Mouse (Mus musculus) CH12.LX (cell line): ENCODE data around the gene Cfap54. TPM values are rescaled to one million over a fixed set of nuclear protein-coding genes. Genes with fewer than 3 reads are reported as not detected.

Experiments
- DNase-seq: peaks from one replicate; pipeline ENCODE4 v3.0.0-alpha.2; 2013; ENCODE audit errors: extremely low read depth
- H3K27ac ChIP-seq: 2 replicates; pipeline ENCODE4 v1.5.1; 2012; ENCODE audit warnings: low read depth, mild to moderate bottlenecking, control low read depth, moderate library complexity; ENCODE audit not compliant: insufficient read depth
- H3K27me3 ChIP-seq: replicated peaks from 2 replicates; pipeline ENCODE3; 2012; ENCODE audit warnings: inconsistent platforms
- H3K36me3 ChIP-seq, 2 experiments: replicated peaks in 1 of 2; 2 replicates each; pipeline versions ENCODE3 to v1.6.1; 2012; ENCODE audit warnings: inconsistent platforms in 1 of 2, low read length in 1 of 2, mild to moderate bottlenecking in 1 of 2, mixed read lengths in 1 of 2, moderate library complexity in 1 of 2; ENCODE audit not compliant: control insufficient read depth in 1 of 2, insufficient read depth in 1 of 2
- H3K4me1 ChIP-seq, 2 experiments: 2 replicates each; pipeline ENCODE4 v1.6.1; 2012; ENCODE audit warnings: inconsistent platforms in 1 of 2, moderate library complexity in 1 of 2; ENCODE audit not compliant: insufficient read depth in 2 of 2, control insufficient read depth in 1 of 2
- H3K4me2 ChIP-seq: 2 replicates; pipeline ENCODE4 v1.6.1; 2012; ENCODE audit warnings: low read depth, mild to moderate bottlenecking, control low read depth; ENCODE audit not compliant: poor library complexity, insufficient read depth, severe bottlenecking
- H3K4me3 ChIP-seq, 3 experiments: fragments of 150-350 bp in 1 of 3; sonication (generic) in 1 of 3; replicated peaks in 1 of 3; 2 replicates each; pipeline versions ENCODE3 to v1.5.1; 2011 to 2012; ENCODE audit warnings: low read depth in 2 of 3, low read length in 2 of 3, mild to moderate bottlenecking in 2 of 3, moderate library complexity in 2 of 3, control low read depth in 1 of 3, improper control_type of control experiment in 1 of 3, inconsistent platforms in 1 of 3, mixed read lengths in 1 of 3; ENCODE audit not compliant: poor library complexity in 1 of 3
- H3K79me2 ChIP-seq: replicated peaks from 2 replicates; pipeline ENCODE4 v1.6.1; 2012; ENCODE audit warnings: mild to moderate bottlenecking, moderate library complexity; ENCODE audit not compliant: control insufficient read depth, poor library complexity, insufficient read depth, severe bottlenecking; ENCODE audit errors: extremely low read depth
- H3K9ac ChIP-seq: 2 replicates; pipeline ENCODE4 v1.6.1; 2012; ENCODE audit warnings: low read depth, mild to moderate bottlenecking, control low read depth, moderate library complexity; ENCODE audit not compliant: insufficient read depth
- H3K9me3 ChIP-seq: replicated peaks from 2 replicates; pipeline ENCODE3; 2012; ENCODE audit warnings: low read length, inconsistent platforms, mixed read lengths
- CHD2 ChIP-seq: IDR thresholded peaks from 2 replicates; pipeline ENCODE4 v1.6.1; 2011; ENCODE audit warnings: low read length, improper control_type of control experiment
- CTCF ChIP-seq, 2 experiments: IDR thresholded peaks in 1 of 2; conservative IDR thresholded peaks in 1 of 2; 2 replicates each; pipeline ENCODE4 v1.5.1; 2011 to 2012; ENCODE audit warnings: low read depth in 2 of 2, low read length in 2 of 2, improper control_type of control experiment in 1 of 2, inconsistent platforms in 1 of 2, mild to moderate bottlenecking in 1 of 2, moderate library complexity in 1 of 2
- E2F4 ChIP-seq: IDR thresholded peaks from 2 replicates; pipeline ENCODE4 v1.6.1; 2011; ENCODE audit warnings: low read depth, low read length, improper control_type of control experiment; ENCODE audit not compliant: insufficient replicate concordance
- HCFC1 ChIP-seq: IDR thresholded peaks from 2 replicates; pipeline ENCODE4 v1.6.1; 2012; ENCODE audit warnings: low read depth, mild to moderate bottlenecking, inconsistent platforms, low read length, improper control_type of control experiment
- JUN ChIP-seq: IDR thresholded peaks from 2 replicates; pipeline ENCODE4 v1.6.1; 2011; ENCODE audit warnings: low read depth, mild to moderate bottlenecking, low read length, improper control_type of control experiment, moderate library complexity; ENCODE audit not compliant: insufficient read depth
- JUND ChIP-seq: conservative IDR thresholded peaks from 2 replicates; pipeline ENCODE4 v1.6.1; 2011; ENCODE audit warnings: low read depth, low read length, improper control_type of control experiment
- KAT2A ChIP-seq: IDR thresholded peaks from 2 replicates; pipeline ENCODE4 v1.6.1; 2012; ENCODE audit warnings: low read length, improper control_type of control experiment, inconsistent platforms; ENCODE audit not compliant: insufficient replicate concordance
- MAFK ChIP-seq: IDR thresholded peaks from 2 replicates; pipeline ENCODE4 v1.6.1; 2011; ENCODE audit warnings: low read length, improper control_type of control experiment; ENCODE audit not compliant: insufficient replicate concordance
- MAZ ChIP-seq: IDR thresholded peaks from 2 replicates; pipeline ENCODE4 v1.6.1; 2012; ENCODE audit warnings: low read depth, mild to moderate bottlenecking, inconsistent platforms, low read length, improper control_type of control experiment, moderate library complexity
- MYC ChIP-seq: IDR thresholded peaks from 2 replicates; pipeline ENCODE4 v1.6.1; 2011; ENCODE audit warnings: low read depth, mild to moderate bottlenecking, improper control_type of control experiment, low read length
- NELFE ChIP-seq: IDR thresholded peaks from 2 replicates; pipeline ENCODE4 v1.6.1; 2011; ENCODE audit warnings: low read depth, low read length, improper control_type of control experiment
- NRF1 ChIP-seq: IDR thresholded peaks from 2 replicates; pipeline ENCODE4 v1.6.1; 2014; ENCODE audit warnings: low read depth, mild to moderate bottlenecking, inconsistent platforms, low read length, improper control_type of control experiment, moderate library complexity
- RAD21 ChIP-seq: IDR thresholded peaks from 2 replicates; pipeline ENCODE4 v1.6.1; 2011; ENCODE audit warnings: low read depth, mild to moderate bottlenecking, low read length, improper control_type of control experiment, moderate library complexity
- SIN3A ChIP-seq: IDR thresholded peaks from 2 replicates; pipeline ENCODE4 v1.6.1; 2012; ENCODE audit warnings: low read length, improper control_type of control experiment, inconsistent platforms
- SMC3 ChIP-seq: IDR thresholded peaks from 2 replicates; pipeline ENCODE4 v1.6.1; 2011; ENCODE audit warnings: low read depth, low read length, improper control_type of control experiment
- UBTF ChIP-seq: IDR thresholded peaks from 2 replicates; pipeline ENCODE4 v1.6.1; 2012; ENCODE audit warnings: low read depth, mild to moderate bottlenecking, inconsistent platforms, low read length, improper control_type of control experiment, moderate library complexity
- ZC3H11A ChIP-seq: IDR thresholded peaks from 2 replicates; pipeline ENCODE4 v1.6.1; 2012; ENCODE audit warnings: low read depth, mild to moderate bottlenecking, inconsistent platforms, low read length, improper control_type of control experiment
- ZMIZ1 ChIP-seq: IDR thresholded peaks from 2 replicates; pipeline ENCODE4 v1.6.1; 2012; ENCODE audit warnings: low read depth, mild to moderate bottlenecking, inconsistent platforms, low read length, improper control_type of control experiment
- ZNF384 ChIP-seq: IDR thresholded peaks from 2 replicates; pipeline ENCODE4 v1.6.1; 2012; ENCODE audit warnings: low read depth, low read length, improper control_type of control experiment, inconsistent platforms
- dilution Hi-C: fragments of 300-500 bp; cut with MboI; formaldehyde crosslinking; loops from 2 replicates; pipeline ENCODE4 v1.14.3; 2020; ENCODE audit warnings: low sequenced_read_pairs; ENCODE audit not compliant: extremely low pct_unique_long_range_greater_than_20kb, extremely low pct_ligation_motif_present
- in situ Hi-C: fragments of 300-500 bp; cut with MboI; formaldehyde crosslinking; loops from 3 replicates; pipeline ENCODE4 v1.14.3; 2019; ENCODE audit warnings: low sequenced_read_pairs, low pct_ligation_motif_present, low pct_unique_long_range_greater_than_20kb, mixed read lengths
- polyA plus RNA-seq: library from polyadenylated mRNA; unstranded; fragments of >175 nt; gene quantifications from 2 replicates; pipeline ENCODE4 v1.2.1, GENCODE M21; 2012; ENCODE audit warnings: low read depth; ENCODE audit not compliant: insufficient read length
- total RNA-seq, 2 experiments: library from RNA; depleted of rRNA; stranded (reverse); fragments of 300-350 nt in 1 of 2; fragments of >200 nt in 1 of 2; gene quantifications; 2 replicates each; pipeline ENCODE4 v1.2.3; 2012 to 2014

The Cfap54 gene
- total and polyA plus RNA-seq, 3 experiments, result 0.38 to 1.3 (median 1.3) TPM

- Histone ChIP-seq H3K36me3 (no peaks in the 10 kb centered on the region), H3K4me1 (no peaks in the 10 kb centered on the region), H3K9ac (no peak overlapping the region), H3K27me3 (no peaks in the 10 kb centered on the region), H3K79me2 (no peaks in the 10 kb centered on the region), H3K4me2 (no peak overlapping the region), H3K9me3 (no peaks in the 10 kb centered on the region), H3K27ac (no peak overlapping the region), H3K4me3 (no peak overlapping the region)
- TF ChIP-seq JUN (no peak), ZC3H11A (no peak), CTCF (conservative IDR thresholded peaks at IDR 0.05 in 1 of 2, IDR thresholded peaks at IDR 0.05 in 1 of 2; ENCODE audit: low read depth in 2 of 2, low read length in 2 of 2) (no peak), CHD2 (no peak), MYC (no peak), E2F4 (no peak), KAT2A (no peak)
- DNase-seq, result no peak
- in situ Hi-C loops, result no loop called here
- dilution Hi-C loops, result no loop called here
These were observed 244.4 kb downstream of the Cfap54 start for GRCm38 (mm10) chr10:92837045-92837444.

GRCm38 (mm10) chr10:92821499-92821898 lies 259.9 kb downstream of the Cfap54 start:
- in situ Hi-C loops (no loop called here), dilution Hi-C loops (no loop called here)
- H3K9ac ChIP-seq, result no peak overlapping the region

GRCm38 (mm10) chr10:92818190-92818589 lies 263.2 kb downstream of the Cfap54 start:
- H3K9me3 ChIP-seq, result no peaks in the 10 kb centered on the region
- dilution Hi-C loops, result no loop called here
- in situ Hi-C loops, result no loop called here
- H3K4me1 ChIP-seq, result peaks cover 0 to 4% of the 10 kb centered on the region in 2 experiments; a peak in 1 of 4 replicates
- H3K36me3 ChIP-seq, result no peaks in the 10 kb centered on the region
- no peak for DNase-seq
- no peaks in the 10 kb centered on the region for H3K27me3 ChIP-seq
- no peak overlapping the region for H3K4me3 ChIP-seq
- H3K9ac ChIP-seq, result no peak overlapping the region
- H3K27ac ChIP-seq, result no peak overlapping the region
- no peaks in the 10 kb centered on the region for H3K79me2 ChIP-seq
- TF ChIP-seq ZNF384 (no peak), MAZ (no peak), SIN3A (no peak), JUND (no peak), ZMIZ1 (no peak), RAD21 (no peak), SMC3 (no peak), NRF1 (no peak), HCFC1 (no peak), KAT2A (no peak)
- TF ChIP-seq, all 38 proteins: peak for 0
- H3K4me2 ChIP-seq, result no peak overlapping the region

More at GRCm38 (mm10) chr10:92821499-92821898, 259.9 kb downstream of the Cfap54 start:
- no peaks in the 10 kb centered on the region for H3K36me3 ChIP-seq
- no peak overlapping the region for H3K4me2 ChIP-seq
- H3K79me2 ChIP-seq, result no peaks in the 10 kb centered on the region
- no peak for DNase-seq
- H3K4me3 ChIP-seq, result no peak overlapping the region
- no peaks in the 10 kb centered on the region for H3K27me3 ChIP-seq
- no peak for TF ChIP-seq NELFE
- no peak for TF ChIP-seq UBTF
- no peak for TF ChIP-seq MAFK
- no peaks in the 10 kb centered on the region for H3K4me1 ChIP-seq
- H3K9me3 ChIP-seq, result no peaks in the 10 kb centered on the region
- no peak overlapping the region for H3K27ac ChIP-seq
